Mouse (Mus musculus) heart, postnatal 0 days (tissue): ENCODE measurements around the gene Stt3b. TPM values are rescaled to one million over a fixed set of nuclear protein-coding genes. Genes with fewer than 3 reads are reported as not detected.

Experiments
- ATAC-seq: fragments of 200-750 bp; cut with Nextera tagmentation; 2 replicates; pipeline ENCODE4 v1.8.0; 2017; ENCODE audit warnings: low read depth, moderate number of reproducible peaks, moderate library complexity; ENCODE audit not compliant: insufficient read depth
- DNase-seq: peaks from one replicate; pipeline ENCODE4 v3.0.0-alpha.2; 2016; ENCODE audit warnings: low spot score
- H3K27ac ChIP-seq: fragments of 300-500 bp; sonication (generic); 2 replicates; pipeline ENCODE4 v1.5.1; 2014; ENCODE audit warnings: low read depth, mild to moderate bottlenecking
- H3K27me3 ChIP-seq: fragments of 300-500 bp; sonication (generic); 2 replicates; pipeline ENCODE4 v1.6.1; 2014; ENCODE audit warnings: low read length, mixed read lengths; ENCODE audit not compliant: control insufficient read depth, insufficient read depth
- H3K36me3 ChIP-seq: fragments of 300-500 bp; sonication (generic); replicated peaks from 2 replicates; pipeline ENCODE4 v1.6.1; 2014; ENCODE audit warnings: low read length, mixed read lengths; ENCODE audit not compliant: control insufficient read depth, insufficient read depth
- H3K4me1 ChIP-seq: fragments of 300-500 bp; sonication (generic); 2 replicates; pipeline ENCODE4 v1.6.1; 2014; ENCODE audit warnings: antibody characterized with exemption; ENCODE audit not compliant: control insufficient read depth, insufficient read depth
- H3K4me2 ChIP-seq: fragments of 300-500 bp; sonication (generic); 2 replicates; pipeline ENCODE4 v1.6.1; 2014; ENCODE audit warnings: low read depth, mild to moderate bottlenecking, low read length, moderate library complexity
- H3K4me3 ChIP-seq: fragments of 300-500 bp; sonication (generic); 2 replicates; pipeline ENCODE4 v1.5.1; 2014; ENCODE audit warnings: low read depth, low read length
- H3K9ac ChIP-seq: fragments of 300-500 bp; sonication (generic); replicated peaks from 2 replicates; pipeline ENCODE4 v1.6.1; 2014; ENCODE audit warnings: low read depth, low read length, mixed read lengths
- H3K9me3 ChIP-seq: fragments of 300-500 bp; sonication (generic); replicated peaks from 2 replicates; pipeline ENCODE4 v1.6.1; 2016; ENCODE audit warnings: low read length; ENCODE audit not compliant: control insufficient read depth
- CTCF ChIP-seq: IDR thresholded peaks from 2 replicates; pipeline ENCODE4 v1.5.1; 2016; ENCODE audit warnings: antibody characterized with exemption, control low read depth, low read depth
- EP300 ChIP-seq: IDR thresholded peaks from 2 replicates; pipeline ENCODE4 v1.6.1; 2016; ENCODE audit warnings: antibody characterized with exemption, low read depth
- WGBS: fragments of 180-500 bp; shearing (Covaris S2); extraction: QIAGEN DNeasy Blood & Tissue Kit; methylation state at CpG from one replicate; pipeline ENCODE4 v1.1.7; 2014; 5-methylcytosine and 5-hydroxymethylcytosine counted together
- polyA plus RNA-seq: library from polyadenylated mRNA; unstranded; fragments of >200 nt; fragmentation: Nextera tagmentation; extraction: Ambion mirVana; gene quantifications from 2 replicates; pipeline ENCODE4 v1.2.1, GENCODE M21; 2015
- total RNA-seq: library from RNA; depleted of rRNA; stranded (reverse); fragments of >200 nt; gene quantifications from 2 replicates; pipeline ENCODE4 v1.2.3, GENCODE M21; 2014; ENCODE audit warnings: low replicate concordance

The Stt3b gene
- total and polyA plus RNA-seq, 2 experiments from 2014 or later = 33.9 to 67.1 TPM

DNA sequence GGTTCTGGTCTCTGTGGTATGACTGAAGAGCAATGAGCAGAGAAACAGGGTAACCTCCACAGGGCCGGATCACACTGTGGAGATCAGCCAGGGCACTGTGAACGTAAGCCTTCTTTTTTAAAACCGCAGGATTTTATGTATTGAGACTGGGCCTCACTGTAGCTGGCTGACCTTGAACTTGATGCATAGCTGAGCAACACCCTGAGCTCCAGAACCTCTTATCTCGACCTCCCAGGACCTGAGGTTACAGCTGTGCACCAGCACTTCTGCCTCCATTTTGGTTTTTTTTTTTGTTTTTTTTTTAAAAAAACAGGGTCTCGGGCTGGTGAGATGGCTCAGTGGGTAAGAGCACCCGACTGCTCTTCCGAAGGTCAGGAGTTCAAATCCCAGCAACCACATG, 100.5 kb downstream of the Stt3b start:
- DNase-seq = no peak
- no peaks in the 10 kb centered on the region for H3K36me3 ChIP-seq
- no peak for ATAC-seq

DNA sequence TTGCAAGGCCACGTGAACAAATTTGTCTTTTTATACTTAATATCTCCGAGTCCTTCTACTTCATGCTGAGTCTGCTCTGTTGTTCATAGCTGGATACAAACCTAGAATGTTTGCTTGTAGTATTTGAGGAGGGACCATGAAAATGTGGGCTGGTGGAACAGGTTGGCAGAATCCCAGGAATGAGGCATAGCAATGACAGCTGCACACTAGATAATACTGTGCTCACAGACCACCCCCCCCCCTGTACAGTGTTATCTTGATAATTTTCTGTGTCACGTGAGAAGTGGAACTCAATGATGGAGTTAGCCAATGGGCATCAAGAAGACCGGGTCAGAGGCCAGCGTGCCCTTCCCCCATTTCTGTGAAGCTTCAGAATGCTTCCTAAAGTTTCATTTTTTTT, 104.0 kb downstream of the Stt3b start:
- Histone ChIP-seq H3K36me3 (no peaks in the 10 kb centered on the region), H3K4me3 (no peak overlapping the region), H3K27me3 (no peaks in the 10 kb centered on the region), H3K27ac (no peak overlapping the region), H3K4me2 (no peak overlapping the region), H3K9ac (no peak overlapping the region), H3K4me1 (peaks cover 7% of the 10 kb centered on the region; the same call in 1 of the 2 replicates), H3K9me3 (no peaks in the 10 kb centered on the region)
- DNase-seq (no peak), ATAC-seq (no peak)
- TF ChIP-seq EP300 (no peak), CTCF (no peak)
- WGBS = 63% methylated on average over 5 of the region's 5 CpGs

More for the DNA sequence above, 100.5 kb downstream of the Stt3b start:
- 82% methylated on average over 7 of the region's 7 CpGs for WGBS
- Histone ChIP-seq H3K27ac (no peak overlapping the region), H3K9me3 (no peaks in the 10 kb centered on the region), H3K27me3 (no peaks in the 10 kb centered on the region), H3K4me3 (no peak overlapping the region), H3K4me1 (peaks cover 7% of the 10 kb centered on the region; the same call in 1 of the 2 replicates), H3K9ac (no peak overlapping the region), H3K4me2 (no peak overlapping the region)
- TF ChIP-seq CTCF (no peak), EP300 (no peak)

DNA sequence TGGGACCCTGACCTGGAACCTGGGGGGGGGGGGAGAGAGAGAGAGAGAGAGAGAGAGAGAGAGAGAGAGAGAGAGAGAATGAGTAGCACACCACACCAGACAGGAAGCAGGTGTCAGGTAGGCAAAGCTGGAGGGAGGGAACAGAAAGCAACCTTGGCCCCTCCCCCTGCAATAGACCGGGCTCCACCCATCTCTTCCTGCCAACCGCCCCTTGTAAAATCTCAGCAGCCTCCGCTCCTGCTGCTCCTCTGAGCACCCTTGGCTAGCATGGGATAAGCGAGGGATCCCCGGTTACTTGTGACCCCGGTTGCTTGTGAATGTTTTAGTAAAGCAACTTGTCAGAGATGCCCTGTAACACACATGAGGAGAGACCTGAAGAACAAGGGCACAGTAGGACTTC, 104.7 kb downstream of the Stt3b start:
- Histone ChIP-seq H3K27me3 (no peaks in the 10 kb centered on the region), H3K4me1 (peaks cover 7% of the 10 kb centered on the region; the same call in 1 of the 2 replicates), H3K36me3 (no peaks in the 10 kb centered on the region), H3K4me3 (no peak overlapping the region), H3K9me3 (no peaks in the 10 kb centered on the region), H3K9ac (no peak overlapping the region), H3K27ac (no peak overlapping the region), H3K4me2 (no peak overlapping the region)
- WGBS = 12% methylated on average over 6 of the region's 6 CpGs
- TF ChIP-seq CTCF = no peak
- TF ChIP-seq EP300 = no peak
- ATAC-seq (no peak), DNase-seq (no peak)

DNA sequence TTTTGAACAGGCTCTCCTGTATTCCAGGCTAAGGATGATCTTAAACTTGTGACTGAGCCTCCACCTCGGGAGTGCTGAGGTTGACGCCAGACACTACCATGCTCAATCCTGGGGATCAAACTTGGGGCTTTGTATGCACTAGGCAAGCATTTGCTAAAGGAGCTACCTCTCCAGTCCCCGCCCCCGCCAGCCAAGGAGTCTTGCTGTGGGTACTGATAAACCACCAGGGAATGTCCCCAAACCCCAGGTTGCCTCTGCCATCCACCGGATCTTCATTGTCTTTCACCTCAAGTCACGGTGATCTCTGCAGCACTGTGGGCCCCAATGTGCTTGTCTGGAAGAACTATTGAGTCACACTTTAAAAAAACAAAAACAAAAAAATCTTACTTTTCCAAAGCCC, 107.1 kb downstream of the Stt3b start:
- H3K27me3 ChIP-seq = no peaks in the 10 kb centered on the region
- ATAC-seq (no peak), DNase-seq (no peak)
- no peak overlapping the region for H3K4me3 ChIP-seq
- no peak for TF ChIP-seq CTCF
- no peak for TF ChIP-seq EP300
- no peaks in the 10 kb centered on the region for H3K36me3 ChIP-seq
- no peak overlapping the region for H3K4me2 ChIP-seq
- H3K27ac ChIP-seq = no peak overlapping the region
- H3K9me3 ChIP-seq = no peaks in the 10 kb centered on the region
- 57% methylated on average over 6 of the region's 6 CpGs for WGBS
- peaks cover 7% of the 10 kb centered on the region; the same call in 1 of the 2 replicates for H3K4me1 ChIP-seq
- no peak overlapping the region for H3K9ac ChIP-seq

DNA sequence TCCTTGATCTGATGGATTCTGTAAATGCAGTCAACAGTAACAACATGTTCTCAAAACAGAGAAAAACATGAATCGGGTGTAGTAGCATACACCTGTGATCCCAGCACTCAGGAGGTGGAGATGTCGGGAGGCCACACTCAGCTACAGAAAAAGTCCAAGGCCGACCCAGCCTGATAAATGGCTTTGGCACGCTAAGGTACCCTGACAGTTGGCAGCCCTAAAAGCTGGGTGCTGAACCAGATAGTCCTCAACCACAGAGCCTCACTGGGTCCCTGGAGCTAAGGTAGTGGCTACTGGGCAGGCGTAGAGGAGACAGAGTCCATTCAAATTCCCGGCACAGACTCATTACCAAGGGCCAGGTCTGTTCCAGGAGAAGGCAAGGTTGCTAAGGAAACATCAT, 109.0 kb downstream of the Stt3b start:
- Histone ChIP-seq H3K9ac (no peak overlapping the region), H3K36me3 (no peaks in the 10 kb centered on the region), H3K9me3 (no peaks in the 10 kb centered on the region), H3K4me3 (no peak overlapping the region), H3K27me3 (no peaks in the 10 kb centered on the region), H3K27ac (no peak overlapping the region), H3K4me1 (peaks cover 5% of the 10 kb centered on the region; the same call in 1 of the 2 replicates), H3K4me2 (no peak overlapping the region)
- 90% methylated on average over 6 of the region's 6 CpGs for WGBS
- TF ChIP-seq CTCF (no peak), EP300 (no peak)
- no peak for ATAC-seq
- DNase-seq = no peak

DNA sequence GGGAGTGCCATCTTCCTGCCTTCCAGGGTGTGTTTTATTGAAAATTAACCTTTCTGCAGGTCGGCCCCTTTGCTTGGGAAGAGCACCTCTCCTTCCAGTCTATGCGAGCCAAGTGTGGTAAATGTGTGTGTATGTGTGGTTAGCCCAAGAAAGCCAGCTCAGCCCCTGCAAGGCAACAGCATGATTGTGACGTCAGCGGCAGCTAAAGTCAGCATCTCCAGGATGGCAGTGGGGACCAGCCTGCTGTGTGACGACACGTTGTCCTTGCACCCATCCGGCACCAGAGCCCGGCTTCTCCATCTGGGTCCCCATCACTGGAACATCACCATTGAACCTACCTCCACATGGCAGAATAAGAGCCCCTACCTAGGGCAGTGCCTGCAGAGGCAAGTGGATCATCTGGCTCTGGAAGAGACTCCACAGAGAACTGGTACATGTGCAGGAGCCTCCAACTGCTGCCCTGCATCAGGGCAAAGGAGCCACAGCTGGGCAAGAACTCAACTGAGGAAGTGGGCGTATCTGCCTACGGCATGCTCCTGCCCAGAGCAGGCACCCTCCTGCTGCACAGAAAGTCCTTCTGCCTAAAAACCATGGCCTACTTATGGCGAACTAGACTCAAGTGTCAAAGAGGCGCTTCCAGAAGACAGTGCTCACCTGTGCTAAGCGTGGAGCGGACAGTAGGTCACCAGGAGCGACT, 109.9 kb downstream of the Stt3b start:
- TF ChIP-seq EP300 = no peak
- TF ChIP-seq CTCF = no peak
- no peaks in the 10 kb centered on the region for H3K36me3 ChIP-seq
- no peak overlapping the region for H3K27ac ChIP-seq
- ATAC-seq = no peak
- H3K4me2 ChIP-seq = no peak overlapping the region
- no peaks in the 10 kb centered on the region for H3K4me1 ChIP-seq
- H3K9me3 ChIP-seq = no peaks in the 10 kb centered on the region
- no peak overlapping the region for H3K4me3 ChIP-seq
- H3K27me3 ChIP-seq = no peaks in the 10 kb centered on the region
- WGBS = 89% methylated on average over 15 of the region's 15 CpGs
- H3K9ac ChIP-seq = no peak overlapping the region
- DNase-seq = no peak
